Mouse (Mus musculus): Measurements from ENCODE around the gene Olfr738.

Gene Olfr738

DNA sequence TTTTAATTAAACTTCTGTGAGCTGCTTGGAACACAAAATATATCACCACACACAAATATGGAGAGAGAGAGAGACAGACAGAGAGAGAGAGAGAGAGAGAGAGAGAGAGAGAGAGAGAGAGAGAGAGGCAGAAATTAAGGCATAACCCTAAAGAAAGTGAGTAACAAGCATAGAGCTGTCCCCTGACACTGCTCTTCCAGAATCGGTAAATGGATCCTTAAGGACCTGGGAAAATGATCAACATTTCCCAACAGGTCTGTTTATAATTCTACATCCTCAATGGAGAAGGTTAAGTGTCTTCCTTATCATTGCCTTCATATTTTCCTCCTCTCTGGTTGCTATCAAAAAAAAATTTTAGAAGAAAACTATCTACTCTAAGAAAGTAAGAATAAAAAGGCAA lies at the start of gene Olfr738:
Gene Olfr738 (plus strand): TSS at position 301 of the 400 bp plus-strand sequence.
- DNase-seq (ENCODE audit: extremely low spot score, low spot score) = no peak

DNA sequence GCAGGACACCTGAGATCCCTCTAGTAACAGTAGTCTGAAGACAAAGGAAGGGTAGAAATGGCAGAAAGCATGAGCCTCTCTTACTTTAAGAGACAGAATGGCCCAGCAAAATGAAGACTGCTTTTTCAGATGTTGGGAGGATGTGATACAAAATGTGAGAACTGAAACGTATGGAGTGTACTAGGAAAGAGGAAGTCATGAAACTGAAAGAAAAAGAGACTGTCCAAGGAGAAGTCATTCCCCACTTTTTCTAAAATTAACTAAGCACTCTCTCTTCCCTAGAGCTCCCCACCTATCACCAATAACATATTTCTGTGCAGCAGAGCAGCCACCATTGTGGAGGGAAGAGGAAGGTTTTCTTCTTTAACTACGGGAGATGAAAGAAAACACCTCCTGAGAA lies 49.8 kb upstream of the Olfr738 start, which contains the start of gene Tlr11:
Gene Tlr11 (plus strand): TSS at position 322 of the 400 bp plus-strand sequence.
- DNase-seq (ENCODE audit: extremely low spot score, low spot score) = no peak

DNA sequence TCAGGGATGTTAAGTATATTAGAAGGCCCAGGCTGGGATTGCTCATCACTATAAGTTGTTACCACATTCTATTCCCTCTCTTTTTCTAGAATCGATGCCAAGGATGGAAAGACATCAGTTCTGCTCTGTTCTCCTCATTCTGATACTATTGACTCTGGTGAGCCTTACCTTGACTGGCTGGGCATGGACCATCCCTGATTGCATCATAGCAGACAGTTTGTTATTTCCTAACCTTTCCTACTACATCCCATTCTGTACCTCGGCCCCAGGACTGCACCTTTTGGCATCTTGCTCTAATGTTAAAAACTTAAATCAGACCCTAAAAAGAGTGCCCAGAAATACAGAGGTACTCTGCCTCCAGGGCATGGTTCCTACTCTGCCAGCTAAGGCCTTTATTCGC lies 46.9 kb upstream of the Olfr738 start:
- DNase-seq (ENCODE audit: extremely low spot score, low spot score) = no peak

DNA sequence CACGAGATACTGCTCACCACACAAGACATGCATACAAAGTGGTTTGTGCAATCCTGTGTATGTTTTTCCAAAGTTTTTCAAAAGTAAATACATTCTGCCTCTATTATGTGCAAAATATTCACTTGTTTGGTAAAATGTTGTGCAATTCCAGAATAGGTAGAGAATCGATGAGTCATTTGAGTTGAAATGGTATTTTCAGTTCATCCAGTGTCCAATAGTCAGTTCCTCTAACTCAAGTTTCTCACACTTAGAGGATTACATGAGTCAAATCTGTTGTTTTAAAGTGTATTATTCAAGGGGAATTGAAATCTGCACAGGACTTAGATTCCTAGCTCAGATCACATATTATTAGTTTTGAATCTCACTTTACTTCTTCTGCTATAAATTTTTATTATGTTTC lies 43.8 kb upstream of the Olfr738 start:
- no peak for DNase-seq (ENCODE audit: extremely low spot score, low spot score)

DNA sequence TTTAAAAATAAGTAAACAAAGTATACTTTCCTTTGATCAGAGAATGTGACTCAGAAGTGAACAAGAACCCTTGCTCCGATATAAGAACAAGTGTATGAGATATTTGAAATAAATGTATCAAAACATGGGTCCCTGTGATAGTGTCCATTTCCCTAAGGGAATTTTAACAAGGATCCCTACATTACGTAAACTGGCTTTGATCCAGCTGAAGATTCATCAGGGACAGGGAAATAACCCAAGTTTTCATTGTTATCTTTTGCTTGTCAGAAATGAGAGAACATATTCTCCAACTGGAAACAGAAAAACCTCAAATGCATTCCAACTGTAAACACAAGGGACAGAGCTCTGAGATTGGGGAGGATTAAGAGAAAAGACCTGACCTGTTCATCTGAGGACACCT lies 26.5 kb upstream of the Olfr738 start, which contains the start of gene Olfr736:
Gene Olfr736 (plus strand): TSS at position 301 of the 400 bp plus-strand sequence.
- DNase-seq (ENCODE audit: extremely low spot score, low spot score) = no peak

DNA sequence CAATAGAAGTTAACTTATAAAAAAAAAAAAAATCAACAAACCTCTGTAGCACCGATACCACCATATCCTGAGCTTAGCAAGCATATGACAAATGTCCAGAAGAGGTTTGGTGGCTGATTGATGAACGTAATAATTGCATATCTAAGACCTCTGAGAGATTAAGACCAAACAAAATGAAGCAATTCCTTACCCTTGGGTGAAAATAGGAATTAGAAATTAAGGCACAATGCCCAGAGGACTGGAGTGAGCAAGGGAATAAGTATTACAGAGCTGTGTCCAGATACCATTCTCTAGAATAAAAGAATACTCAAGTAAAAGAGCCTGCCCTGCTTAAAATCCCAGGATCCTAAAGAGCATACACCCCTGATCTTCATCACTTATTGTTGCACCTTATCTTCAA lies 11.0 kb downstream of the Olfr738 start, which contains the start of gene Olfr739:
Gene Olfr739 (plus strand): TSS at position 301 of the 400 bp plus-strand sequence.
- DNase-seq (ENCODE audit: extremely low spot score, low spot score) = no peak

DNA sequence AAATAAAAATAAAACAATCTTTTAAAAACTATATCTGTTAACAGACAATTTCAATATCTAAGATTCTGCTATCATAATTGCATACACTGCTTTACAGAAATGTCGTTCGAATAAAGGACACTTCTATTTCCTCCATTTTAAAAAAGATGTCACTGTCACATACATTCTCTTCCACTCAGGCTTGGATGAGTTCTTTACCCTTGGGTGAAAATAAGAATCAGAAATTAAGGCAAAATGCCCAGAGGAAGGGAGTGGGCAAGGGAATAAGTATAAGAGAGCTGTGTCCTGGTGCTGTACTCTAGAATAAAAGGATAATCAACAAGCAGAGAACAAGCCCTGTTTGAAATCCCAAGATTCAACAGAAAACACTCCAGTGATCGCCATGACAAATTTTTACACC lies 37.9 kb downstream of the Olfr738 start, which contains the start of gene Olfr740:
Gene Olfr740 (plus strand): TSS at position 301 of the 400 bp plus-strand sequence.
- DNase-seq (ENCODE audit: extremely low spot score, low spot score) = no peak
